Mouse (Mus musculus) right cerebral cortex, postnatal 25 days (tissue): ENCODE measurements at regions not wholly inside any gene's neighbourhood (a gene's known extent, or its start where the extent isn't known, plus 50 kb on each side); places are given as distances from the start of the nearest gene placed in this dataset.
A peak's percentile ranks its signal among the peaks of the same experiment; 100 is the strongest.
"Not testable (repeated sequence)": the region's sequence is repeated elsewhere in the genome, so short reads cannot be mapped to it uniquely, and the experiment has no call there.

Source experiments
- DNase-seq: peaks from one replicate; pipeline ENCODE4 v3.0.0; 2022

DNA sequence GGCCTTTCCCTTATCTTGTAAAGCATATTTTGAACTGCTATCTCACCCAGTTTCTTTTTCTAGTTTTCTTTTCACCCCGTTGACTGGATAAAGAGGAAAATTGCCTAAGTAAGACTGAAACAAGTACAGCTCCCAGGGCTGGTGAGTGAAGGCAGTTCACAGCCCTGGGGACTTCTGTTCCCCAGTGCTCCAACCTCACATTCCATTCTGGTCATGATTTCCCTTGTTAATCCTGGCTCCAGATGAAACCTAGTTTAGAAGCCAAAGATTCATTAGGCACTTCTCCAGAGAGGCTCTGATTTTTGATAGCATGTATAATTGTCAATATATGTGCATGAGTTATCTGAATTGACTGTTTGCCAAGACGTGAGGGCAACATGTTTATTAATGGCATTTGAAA, 191.6 kb upstream of the Ttc29 start:
- DNase-seq = no peak

DNA sequence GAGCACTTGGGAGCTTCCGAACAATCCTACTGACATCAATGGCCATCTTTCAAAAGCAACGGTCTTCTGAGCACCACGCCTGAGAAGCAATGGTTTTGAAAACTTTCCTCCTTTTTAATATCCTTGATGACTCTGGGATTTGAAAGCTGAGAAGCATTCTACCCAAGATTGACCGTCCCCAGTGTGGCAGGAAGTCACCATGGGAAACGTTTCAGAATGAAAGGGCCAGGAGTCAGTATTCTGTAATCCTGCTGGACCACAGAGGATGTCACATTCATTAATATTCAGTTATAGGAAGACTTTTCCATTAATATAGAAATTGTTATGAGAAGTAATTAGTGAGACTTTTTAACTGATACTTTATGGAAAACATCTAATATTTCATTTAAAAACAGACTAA, 190.1 kb upstream of the Ttc29 start:
- no peak for DNase-seq

DNA sequence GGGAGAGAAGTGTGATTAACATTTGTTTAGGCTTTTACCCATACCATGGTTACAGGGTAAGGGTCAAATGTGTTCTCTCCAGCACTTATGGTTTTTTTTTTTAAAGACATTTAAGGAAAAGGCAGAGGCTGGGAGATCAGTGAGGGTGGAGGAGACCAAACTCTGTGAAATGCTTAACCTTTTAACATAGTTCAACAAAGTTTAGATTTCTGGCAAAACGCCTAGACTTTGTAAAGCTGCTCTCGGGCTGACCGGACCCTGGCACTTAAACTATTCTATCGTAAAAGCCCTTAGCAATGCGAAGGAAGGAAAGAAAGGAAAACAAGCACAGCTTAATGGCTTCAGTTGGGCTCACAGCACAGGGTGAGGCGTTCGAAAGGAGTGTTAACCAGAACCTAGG, 189.6 kb upstream of the Ttc29 start:
- DNase-seq = no peak

DNA sequence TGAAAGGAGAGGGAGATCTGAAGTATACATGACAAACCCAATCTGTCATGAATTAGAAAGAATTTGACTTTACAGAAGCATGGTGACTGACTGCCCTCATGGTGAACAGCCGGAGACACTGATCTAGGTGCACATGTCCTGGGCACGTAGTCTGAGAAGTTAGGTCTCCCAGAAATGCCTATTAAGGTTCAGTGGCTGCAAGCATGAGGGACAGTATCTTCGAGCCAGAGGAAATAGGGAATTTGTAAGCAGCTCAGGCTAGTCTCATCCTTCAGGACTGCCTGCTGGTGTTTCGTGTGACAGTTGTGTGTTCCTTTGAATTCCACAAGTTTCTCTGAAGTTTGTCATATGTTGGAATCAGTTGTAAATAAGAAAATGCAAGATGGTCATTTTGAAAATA, 189.2 kb upstream of the Ttc29 start:
- no peak for DNase-seq

DNA sequence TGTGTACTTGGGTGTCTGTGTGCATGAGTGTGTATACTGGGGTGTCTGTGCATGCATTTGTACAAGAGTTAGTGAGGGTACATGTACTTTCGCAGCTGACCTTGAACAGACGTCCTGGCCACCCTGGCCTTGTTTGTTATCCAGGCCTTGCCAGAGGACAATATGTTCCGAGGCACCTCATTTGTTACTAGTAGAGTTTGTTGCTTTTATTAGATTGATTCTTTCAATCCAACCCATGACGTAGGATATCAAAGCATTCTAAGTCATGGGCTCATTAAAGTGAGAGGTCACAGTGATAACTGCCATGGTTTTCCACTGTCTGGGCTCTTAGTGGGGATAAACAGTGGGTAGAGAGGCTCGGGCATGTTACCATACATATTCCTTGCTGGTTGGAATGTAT, 188.1 kb upstream of the Ttc29 start:
- no peak for DNase-seq

DNA sequence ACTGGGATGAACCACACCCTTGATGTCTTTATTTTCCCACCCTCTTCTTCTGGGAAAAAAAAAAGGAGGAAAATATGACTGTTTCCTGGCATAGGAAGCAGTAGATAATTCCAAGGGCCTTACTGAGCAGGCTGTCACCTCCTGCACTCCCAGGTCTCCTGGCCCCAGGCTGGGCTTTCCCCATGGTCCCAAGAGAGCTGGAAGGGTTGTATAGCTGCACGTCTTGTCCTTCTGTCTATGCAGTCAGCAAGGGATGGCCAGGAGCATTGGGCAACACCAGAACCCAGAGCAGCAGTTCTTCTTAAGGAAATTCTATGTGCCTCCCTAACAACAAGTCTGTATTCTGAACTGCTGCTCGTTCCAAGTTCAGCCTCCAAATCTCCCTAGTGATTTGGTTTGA, 185.7 kb upstream of the Ttc29 start:
- no peak for DNase-seq

DNA sequence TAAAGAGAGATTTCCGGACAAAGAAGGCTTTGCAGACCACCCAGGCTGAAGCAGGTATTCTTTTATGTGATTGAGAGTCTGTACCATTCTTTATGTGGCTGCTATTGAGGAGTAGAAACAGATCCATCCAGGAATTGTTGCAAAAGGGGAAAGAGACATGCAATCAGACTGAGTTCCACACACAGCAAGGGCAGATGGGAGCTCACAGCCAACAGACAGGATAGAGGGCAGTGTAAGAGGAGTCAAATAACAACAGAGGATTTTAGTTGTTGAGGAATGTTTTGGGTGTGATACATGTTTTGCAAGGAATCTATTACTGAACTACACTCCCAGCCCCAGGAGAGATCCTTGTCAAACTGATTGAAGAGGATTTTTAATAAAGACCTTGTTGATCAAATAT, 184.2 kb upstream of the Ttc29 start:
- DNase-seq = no peak

DNA sequence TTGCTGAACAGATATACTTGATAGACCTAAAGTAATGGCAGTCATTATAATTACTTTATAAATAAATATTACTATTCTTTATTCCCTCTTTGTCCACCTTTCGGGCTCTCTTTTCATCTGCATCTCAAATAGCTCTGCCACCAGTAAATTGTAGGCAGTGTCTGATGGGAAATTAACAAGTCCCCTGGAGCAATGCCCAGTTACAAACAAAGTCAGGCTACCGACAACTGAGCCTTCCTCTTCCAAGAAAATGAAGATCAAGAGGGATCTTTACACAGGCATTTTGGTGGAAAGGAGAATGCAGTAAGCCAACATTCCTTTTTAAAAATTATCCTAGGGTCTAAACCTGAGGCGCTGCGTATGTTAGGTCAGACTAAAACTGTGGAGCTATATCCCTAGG, 181.3 kb upstream of the Ttc29 start:
- no peak for DNase-seq

DNA sequence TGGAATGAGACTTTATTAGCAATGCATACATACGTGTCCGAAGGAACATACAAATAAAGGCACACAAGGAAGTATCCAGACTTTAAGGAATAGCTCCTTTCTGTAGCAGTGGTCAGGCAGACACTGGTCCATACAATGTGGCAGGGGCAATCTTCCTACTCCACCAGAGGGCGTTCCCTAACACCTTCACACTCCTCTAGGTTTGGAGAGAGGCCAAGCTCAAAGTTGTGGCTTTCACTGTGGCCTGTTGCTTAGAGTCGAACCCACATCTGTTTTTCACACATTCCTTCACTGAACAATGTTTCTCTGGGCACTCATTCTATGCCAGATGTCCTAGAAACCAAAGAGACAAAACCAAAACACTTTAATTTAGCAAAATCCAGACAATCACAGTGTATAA, 178.4 kb upstream of the Ttc29 start:
- no peak for DNase-seq

DNA sequence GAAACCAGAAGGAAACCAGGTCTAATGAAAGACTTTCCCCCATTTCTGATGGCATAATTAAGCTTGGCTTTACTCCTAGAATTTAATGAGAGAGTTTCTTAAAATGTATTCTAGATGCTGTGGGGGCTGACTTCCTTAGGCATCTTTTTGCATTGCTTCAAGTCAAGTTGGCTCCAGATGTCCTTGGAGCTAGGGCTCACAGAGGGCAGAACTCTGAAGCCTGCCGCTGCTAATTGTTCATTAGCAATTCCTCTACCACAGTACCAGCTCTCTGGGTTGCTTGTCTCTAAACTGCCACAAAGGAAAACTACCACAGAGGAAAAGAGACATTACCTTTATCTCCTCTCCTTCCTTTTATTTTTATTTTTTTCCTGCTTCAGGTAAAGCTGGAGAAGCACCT, 175.9 kb upstream of the Ttc29 start:
- DNase-seq = no peak

DNA sequence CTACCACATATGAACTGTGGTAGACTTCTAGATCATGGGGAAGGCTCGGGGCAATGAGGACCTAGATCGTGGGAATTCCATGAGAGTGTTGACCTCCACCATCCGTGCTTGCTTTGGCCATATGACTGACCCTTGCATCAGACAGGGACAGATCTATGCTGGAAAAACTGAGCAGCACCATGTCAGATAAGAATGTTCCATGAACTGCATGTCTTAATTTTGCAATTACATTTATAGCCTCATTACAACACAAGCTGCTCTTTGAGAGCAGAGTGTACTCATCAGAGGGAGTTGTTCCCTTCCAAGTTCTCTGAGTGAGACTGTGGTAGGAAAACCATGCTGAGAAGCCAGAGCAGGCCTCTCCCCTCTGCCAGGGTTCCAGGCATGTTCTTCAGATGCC, 166.4 kb upstream of the Ttc29 start:
- DNase-seq = no peak

DNA sequence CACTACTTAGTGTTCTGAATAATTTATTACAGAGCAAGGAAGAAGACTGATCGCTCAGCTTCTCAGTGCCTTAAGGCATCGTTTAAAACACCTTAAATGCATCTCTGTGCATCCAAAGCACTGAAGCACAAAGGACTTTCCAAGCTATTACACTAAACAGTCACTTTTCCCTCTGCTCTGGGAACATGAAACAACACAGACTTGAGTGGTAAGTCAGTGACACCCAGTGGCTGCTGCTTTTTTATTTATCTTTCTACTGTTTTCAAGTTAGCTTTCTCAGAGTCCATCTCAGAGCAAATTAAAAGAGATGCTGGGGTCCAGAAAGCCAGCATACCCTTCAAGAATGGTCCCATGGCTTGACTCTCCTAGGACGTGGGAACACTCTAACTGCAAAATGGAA, 162.3 kb upstream of the Ttc29 start:
- no peak for DNase-seq

DNA sequence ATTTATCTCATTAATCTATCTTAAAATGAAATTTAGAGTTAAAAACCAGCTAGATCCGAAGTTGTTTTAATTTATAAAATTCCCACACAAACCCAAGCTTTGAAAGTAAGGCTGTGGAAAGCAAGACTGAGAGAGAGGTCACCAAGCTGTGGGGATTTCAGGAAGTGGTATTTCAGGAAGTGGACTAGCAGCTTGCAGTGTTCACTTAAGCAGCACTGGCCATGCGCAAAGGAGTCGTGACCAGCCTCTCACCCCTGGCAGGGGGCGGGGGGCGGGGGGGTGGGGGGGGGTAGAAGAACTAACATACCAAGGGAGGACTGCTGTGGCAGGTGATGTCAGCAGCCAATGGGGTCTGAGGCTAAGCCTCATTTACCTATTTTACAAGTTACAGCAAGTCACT, 158.7 kb upstream of the Ttc29 start:
- no peak for DNase-seq

DNA sequence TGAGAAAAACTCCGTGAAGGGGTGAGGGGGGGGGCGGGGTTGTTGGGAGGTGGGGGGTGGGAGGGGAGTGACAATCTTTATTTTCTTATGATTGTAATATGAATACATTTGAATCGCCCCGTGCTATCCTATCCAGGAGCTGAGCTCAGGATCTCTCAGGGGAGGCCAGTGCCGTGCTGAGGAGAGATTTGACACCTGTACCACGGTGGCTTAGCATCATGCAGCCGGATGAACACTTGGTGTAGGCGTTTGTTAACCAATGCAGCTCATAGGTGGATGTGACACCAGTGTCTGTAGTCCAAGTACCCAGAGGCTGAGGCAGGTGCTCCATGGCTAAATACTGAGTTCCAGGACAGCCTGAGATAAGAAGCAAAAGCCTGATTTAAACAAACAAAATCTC, 158.2 kb upstream of the Ttc29 start:
- no peak for DNase-seq

DNA sequence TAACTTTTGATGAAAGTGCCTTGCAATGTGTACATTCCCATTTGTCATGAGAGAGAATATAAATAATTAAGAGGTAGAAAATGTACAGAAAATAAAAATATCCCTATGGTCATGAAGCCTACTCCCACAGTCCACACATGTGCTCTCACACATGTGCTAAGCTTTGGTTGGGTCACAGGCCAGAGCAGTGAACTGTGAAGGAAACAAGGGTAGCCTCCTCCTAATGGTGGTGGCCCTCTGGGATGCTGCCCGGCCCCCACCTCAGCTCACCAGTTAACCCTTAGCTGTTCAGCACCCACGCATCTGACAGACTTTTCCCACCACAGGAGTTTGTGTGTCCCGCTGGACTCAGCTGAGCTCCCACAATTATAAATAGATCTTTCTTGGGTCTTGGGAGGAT, 157.6 kb upstream of the Ttc29 start:
- DNase-seq = no peak

DNA sequence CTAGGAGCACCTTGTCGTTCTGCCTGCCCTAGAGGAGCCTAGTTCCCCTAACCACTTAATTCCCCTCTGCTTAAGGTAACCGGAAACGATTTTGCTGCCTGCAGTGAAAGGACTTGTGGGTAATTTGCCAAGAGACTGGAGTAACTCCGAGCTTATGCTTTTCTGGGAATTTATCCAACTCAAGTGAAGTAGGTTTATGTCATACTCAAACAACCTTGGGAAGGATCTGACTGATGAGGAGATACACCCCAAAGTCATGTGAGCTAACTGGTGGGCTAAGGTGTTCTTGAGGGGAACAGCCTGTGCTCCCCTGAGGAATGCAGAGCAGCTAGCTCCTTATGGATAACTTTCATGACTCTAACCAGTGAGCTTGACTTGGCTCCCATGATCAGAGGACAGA, 155.7 kb upstream of the Ttc29 start:
- DNase-seq = no peak

DNA sequence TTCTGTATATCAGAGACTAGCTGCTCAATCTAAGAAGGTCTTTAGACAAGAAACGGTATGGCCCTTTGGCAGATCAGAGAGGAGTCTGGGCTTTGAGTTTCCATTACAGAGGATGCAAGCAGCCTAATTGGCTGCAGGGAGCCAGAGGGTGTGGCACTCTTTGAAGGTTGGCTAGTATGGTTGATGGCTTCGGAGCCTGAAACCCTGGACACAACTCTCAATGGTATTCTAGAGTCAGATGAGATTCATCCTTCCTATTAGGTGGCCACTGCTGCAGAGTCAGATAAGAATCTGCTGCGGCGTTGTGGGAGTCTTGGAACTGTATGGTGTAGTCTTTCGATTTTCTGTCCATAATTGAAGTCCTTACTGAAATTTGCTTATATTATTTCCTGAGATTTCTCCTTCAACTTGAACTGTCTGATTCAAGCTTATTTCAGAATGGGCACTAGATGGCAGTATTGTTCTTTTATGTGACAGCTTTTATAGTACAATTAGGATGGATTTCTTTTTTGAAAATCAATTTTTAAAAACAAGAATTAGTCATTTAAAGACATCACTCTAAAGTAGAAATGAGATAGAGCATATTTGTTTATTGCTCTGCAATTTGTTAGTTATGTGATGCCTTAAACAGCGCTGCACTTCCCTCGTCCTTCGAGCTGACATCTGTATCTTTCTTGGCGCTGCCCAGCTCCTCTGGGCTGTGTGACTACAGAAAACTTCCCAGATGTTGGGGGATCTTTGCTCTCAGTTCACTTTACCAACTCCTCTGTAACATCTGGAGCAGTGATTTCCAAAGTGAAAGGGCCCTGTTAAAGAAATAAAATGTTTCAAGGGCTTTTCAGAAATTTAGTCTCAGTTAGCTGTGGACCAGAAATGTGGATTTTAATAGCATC, 151.0 kb upstream of the Ttc29 start:
- no peak for DNase-seq

DNA sequence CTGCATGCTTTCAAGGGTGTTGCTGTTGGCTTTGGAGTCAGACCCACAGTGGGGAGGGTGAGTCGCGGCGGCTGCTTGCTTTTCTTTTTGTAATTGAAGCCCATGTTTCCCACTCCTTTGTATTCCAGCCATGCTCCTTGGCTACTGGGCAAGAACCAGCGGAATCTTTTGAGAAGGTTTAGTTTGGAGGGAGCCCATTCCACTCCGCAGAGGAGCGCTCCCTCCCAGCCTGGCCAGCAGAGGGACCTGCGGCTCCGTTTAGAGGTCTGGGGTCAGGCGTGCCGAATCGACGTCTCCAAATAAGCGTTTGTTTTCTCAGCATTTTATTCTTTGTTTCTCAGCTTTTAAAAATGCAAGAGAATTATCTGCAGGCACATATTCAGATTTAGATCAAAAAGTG, 149.6 kb upstream of the Ttc29 start:
- peak; percentile 39 for DNase-seq

DNA sequence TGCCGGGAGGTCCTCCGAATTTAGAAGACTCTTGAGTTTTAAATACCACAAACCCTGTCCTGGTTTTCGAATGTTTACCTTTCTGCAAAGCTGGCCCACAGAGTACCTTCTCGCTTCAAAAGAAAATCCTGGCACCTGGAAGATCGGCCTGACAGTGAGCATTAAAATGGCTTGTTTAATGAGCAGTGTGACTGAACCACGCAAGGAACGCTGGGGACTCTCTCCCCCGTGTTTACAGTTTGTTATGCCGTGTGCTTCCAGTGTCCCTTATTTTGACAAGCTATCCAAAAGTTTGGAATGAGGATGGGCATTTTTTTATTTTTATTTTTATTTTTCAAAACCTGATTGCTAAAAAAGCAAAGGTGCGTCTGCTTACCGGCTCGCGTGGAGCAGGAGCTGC, 148.9 kb upstream of the Ttc29 start:
- no peak for DNase-seq

DNA sequence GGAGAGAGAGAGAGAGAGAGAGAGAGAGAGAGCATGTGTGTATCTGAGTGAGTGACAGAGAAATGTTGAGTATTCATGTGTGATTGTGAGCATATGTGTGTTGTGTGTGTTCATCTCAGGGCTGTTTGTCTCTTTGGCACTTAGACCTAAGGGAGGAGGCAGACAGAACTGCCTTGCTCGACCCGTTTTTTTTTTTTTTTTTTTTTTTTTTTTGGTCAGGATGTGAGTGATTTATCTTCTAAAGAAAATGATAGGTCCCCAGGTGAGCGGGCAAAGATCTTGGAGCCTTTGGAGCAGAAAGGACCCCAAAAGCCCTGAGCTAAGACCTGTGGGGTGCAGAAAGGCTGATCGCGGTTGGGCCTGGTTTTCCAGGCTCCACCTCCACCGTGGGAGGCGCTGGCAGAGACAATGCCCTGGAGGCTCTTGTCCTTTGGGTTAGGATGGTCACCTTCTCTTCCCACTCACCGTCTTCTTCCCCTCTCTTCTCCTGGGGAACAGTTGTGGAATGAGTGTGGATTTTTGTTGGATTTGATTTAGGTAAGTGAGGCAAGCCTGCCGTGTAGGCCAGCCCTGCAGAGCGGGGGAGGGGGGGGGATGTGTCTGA, 147.1 kb upstream of the Ttc29 start:
- no peak for DNase-seq

DNA sequence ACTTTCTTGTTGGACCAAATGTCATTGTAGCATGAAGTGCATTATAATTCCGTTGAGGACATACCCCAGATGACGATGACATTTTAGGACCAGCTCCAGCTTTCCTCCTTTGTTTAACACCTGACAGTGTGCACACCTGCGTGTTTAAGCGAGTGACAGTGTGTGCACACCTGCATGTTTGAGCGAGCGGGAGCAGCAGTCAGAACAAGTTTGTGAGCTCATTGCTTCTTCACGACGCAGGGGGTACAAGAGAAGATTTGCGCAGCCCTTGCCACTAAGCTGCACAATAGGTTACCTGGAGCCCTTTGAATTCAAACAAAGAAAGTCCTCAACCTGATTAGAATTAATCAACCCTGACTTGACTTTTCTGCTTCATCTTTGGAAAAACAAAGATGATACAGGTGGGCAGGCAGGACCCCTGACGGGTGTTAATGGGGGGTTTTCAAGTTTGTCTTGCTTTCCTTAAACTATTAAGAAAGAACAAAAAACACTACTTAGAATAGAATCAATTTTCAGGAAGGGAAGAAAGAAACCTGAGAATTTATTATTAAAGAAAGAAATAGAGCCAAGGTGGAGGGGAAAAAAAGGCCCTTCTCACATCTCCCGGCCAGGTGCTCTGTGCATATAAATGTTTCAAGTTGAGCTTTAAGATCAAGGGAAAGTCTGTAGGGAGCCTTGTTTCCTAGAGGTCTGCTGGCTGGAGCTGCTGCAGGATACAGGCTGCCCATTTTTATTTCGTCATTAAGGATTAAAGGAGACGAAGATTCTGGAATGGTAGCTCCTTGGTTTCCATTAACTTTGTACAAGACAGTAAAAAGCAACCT, 144.8 kb upstream of the Ttc29 start:
- DNase-seq = no peak

DNA sequence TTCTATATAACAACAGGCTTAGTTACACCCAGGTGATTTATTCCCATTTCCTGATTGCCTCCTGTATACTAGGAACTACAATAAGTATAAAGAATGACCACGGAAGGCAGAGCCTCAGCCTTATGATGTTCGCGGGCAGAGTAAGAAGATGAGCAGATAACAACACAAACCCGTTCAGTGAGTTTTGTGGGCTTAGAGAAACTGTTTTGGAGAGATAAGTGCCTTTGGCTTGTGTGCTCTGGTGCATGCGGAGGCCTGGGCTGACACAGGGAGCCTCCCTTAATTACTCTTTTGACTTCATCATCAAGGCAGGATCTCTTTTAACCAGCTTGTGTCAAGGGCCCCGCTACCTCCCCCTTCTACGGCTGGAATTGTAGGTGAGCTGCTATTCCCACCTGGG, 139.3 kb upstream of the Ttc29 start:
- no peak for DNase-seq

DNA sequence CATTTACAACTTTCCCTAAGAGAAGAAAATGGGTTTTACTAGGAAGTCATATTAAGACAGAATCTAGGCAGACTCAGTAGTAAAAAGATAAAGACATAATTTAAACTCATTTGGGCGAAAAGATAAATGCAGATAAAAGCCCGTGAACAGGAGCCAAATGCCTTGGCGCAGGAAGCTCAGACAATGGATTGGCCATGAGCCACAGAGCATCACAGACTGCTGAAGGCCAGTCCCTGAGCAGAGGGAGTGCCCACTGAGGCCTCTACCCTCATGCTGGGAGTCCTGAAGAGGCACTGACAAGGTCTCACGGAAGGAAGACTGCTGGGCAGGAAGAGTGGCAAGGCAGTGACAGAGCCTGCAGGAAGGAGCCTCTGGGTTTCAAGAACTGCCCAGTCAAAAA, 136.0 kb upstream of the Ttc29 start:
- no peak for DNase-seq

DNA sequence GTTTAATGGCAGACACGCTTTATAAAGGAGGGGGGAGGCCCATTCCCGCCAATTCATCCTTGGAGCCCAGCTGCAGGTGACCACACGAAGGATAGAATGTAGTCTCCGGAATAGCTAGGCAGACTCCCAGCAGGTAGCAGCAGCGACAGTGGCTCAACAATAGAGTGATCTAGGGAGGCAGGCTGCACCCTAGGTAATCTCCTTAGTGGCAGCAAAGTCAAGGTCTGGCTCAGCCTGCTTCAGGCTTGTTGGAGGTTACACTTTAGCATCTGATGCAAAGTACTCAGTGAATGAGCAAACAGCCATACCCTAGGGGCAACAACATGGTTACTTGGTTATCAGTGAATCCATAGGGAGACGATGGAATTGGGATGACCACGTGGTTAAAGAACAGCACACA, 131.7 kb upstream of the Ttc29 start:
- DNase-seq = not testable (repeated sequence)
